Mouse (Mus musculus): ENCODE data around the gene Pwp1. TPM values are rescaled to one million over a fixed set of nuclear protein-coding genes. Genes with fewer than 3 reads are reported as not detected.
A peak's percentile ranks its signal among the peaks of the same experiment; 100 is the strongest.
"Not testable (repeated sequence)": the region's sequence is repeated elsewhere in the genome, so short reads cannot be mapped to it uniquely, and the experiment has no call there.

The Pwp1 gene
- 7.6 and 8.7 TPM in 2 replicates for polyA plus RNA-seq (2012; rRNA removed)

DNA sequence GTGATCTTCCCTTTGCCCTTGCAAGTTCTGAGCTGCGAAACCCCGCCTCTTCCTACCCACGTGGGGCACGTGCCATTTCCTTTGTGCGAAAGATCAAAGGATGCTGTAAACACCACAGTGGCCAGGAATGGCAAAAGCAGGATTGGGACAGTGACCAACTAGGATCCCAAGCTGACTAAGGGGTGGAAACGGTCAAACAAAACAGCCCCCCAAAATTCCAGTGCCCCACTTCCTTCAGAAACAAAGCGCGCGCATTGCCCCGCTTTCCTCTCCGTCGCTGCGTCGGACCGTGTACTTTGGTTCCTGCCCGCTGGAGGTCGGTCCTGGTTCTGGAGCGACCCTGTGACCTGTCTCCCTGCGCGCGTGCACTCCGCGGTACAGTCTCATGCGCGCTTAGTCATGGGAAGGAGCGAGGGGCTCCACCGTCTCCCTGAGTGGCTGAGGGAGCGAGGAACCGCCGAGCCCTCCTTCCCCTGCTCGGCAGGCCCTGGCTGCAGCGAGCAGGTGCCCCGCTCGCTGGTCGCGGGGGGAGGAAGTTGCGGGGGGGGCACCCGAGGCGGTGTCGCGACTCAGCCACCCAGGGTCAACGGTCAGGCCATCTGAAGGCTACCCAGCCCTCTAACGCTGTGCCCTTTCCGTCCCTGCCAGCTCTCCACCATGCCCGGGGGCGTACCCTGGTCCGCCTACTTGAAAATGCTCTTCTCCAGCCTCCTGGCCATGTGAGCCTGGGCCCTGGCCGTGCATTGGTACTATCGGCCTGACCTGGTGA lies at the start of gene Pwp1:
Pwp1 (plus strand) TSS at position 410 of the 769 bp plus-strand sequence.
- H3K27ac ChIP-seq (ENCODE audit: insufficient read depth, low read depth, low read length) = not testable (repeated sequence)
- DNase-seq = peak; percentile 48

DNA sequence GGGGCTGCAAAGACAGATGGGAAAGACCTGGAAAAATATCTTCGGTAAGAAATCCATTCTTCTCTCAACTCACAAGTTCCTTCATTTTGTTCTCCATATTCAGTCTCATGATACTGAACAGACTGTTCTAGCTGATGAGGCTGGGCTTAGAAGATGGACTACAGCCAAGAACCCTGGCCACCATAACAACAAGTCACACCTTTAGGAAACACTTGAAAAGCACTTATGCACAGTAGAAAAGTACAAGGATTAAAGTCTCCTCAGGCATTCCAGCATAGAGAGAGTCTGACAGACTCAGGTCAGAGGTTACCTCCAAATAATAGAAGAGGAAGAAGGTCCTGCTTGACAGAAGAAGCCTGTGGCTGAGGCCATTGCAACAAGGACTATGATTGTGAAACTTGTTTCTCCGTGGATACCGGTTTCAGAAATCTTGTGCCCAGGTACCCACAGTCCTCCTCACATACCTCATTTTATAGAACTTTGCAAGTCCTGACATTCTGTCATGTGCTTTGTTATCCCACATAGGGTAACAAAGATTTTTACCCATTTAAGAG lies 7.1 kb upstream of the Pwp1 start:
- not testable (repeated sequence) for H3K4me1 ChIP-seq (ENCODE audit: control insufficient read depth, insufficient read depth, low read length)

More for the DNA sequence above, at the start of gene Pwp1:
- not testable (repeated sequence) for H3K4me1 ChIP-seq (ENCODE audit: control insufficient read depth, insufficient read depth, low read length); H3K36me3 ChIP-seq (ENCODE audit: control insufficient read depth, insufficient read depth, low read length); H3K27me3 ChIP-seq (replicated peaks; ENCODE audit: control insufficient read depth, insufficient read depth, low read length)
- peak within 1 kb of the TSS; percentile 58 for H3K4me3 ChIP-seq (ENCODE audit: insufficient read depth, low read depth, low read length)
- 3% methylated on average over 47 of the region's 49 CpGs for WGBS

DNA sequence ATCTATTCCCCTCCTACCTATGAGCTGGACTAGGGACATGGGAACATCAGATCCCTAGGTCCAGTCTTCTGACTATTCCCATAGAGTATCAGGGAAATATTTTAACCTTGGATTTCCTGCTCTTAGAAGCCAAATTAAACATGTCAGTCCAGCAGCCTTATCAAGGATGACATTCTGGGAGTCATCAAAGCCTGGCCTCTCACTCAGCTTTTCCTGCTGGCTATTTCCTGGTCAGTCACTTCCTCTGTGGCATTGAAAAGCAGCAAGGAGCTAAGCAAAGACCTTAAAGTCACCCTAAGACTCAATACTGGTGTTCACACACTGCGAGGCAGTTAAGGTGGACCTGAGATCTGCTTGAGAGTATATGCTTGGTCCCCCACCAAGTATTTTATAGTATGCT lies 5.5 kb upstream of the Pwp1 start:
- H3K36me3 ChIP-seq (ENCODE audit: control insufficient read depth, insufficient read depth, low read length); H3K4me1 ChIP-seq (ENCODE audit: control insufficient read depth, insufficient read depth, low read length); H3K27me3 ChIP-seq (replicated peaks; ENCODE audit: control insufficient read depth, insufficient read depth, low read length); DNase-seq; H3K4me3 ChIP-seq (ENCODE audit: insufficient read depth, low read depth, low read length); H3K27ac ChIP-seq (ENCODE audit: insufficient read depth, low read depth, low read length): not testable (repeated sequence)
- WGBS = 71% methylated on average over 1 of the region's 1 CpGs

More for the DNA sequence above, 7.1 kb upstream of the Pwp1 start:
- H3K36me3 ChIP-seq (ENCODE audit: control insufficient read depth, insufficient read depth, low read length); H3K27ac ChIP-seq (ENCODE audit: insufficient read depth, low read depth, low read length); H3K27me3 ChIP-seq (replicated peaks; ENCODE audit: control insufficient read depth, insufficient read depth, low read length); H3K4me3 ChIP-seq (ENCODE audit: insufficient read depth, low read depth, low read length); DNase-seq: not testable (repeated sequence)
- WGBS = 89% methylated on average over 1 of the region's 3 CpGs

DNA sequence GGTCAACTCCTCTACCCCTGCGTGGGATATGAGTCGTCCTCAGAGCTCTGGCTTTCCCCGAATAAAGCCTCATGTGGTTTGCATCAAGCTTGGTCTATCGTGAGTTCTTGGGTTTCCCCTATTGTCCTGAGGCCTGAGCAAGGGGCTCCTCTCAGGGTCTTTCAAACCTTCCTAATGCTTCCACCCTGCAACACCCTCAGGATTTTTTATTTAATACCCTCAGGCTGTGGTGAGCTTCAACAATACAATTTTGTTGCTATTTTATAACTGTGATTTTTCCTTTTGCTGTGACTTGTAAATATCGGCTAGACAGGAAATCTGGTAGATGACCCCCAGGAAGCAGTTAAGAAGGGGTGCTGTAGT lies 591 bp upstream of the Pwp1 start:
- H3K4me1 ChIP-seq (ENCODE audit: control insufficient read depth, insufficient read depth, low read length); H3K36me3 ChIP-seq (ENCODE audit: control insufficient read depth, insufficient read depth, low read length); H3K27me3 ChIP-seq (replicated peaks; ENCODE audit: control insufficient read depth, insufficient read depth, low read length); H3K27ac ChIP-seq (ENCODE audit: insufficient read depth, low read depth, low read length); DNase-seq: not testable (repeated sequence)
- 37% methylated on average over 5 of the region's 5 CpGs for WGBS
- H3K4me3 ChIP-seq (ENCODE audit: insufficient read depth, low read depth, low read length) = peak overlapping the region; percentile 58; the same call in 1 of the 2 replicates

DNA sequence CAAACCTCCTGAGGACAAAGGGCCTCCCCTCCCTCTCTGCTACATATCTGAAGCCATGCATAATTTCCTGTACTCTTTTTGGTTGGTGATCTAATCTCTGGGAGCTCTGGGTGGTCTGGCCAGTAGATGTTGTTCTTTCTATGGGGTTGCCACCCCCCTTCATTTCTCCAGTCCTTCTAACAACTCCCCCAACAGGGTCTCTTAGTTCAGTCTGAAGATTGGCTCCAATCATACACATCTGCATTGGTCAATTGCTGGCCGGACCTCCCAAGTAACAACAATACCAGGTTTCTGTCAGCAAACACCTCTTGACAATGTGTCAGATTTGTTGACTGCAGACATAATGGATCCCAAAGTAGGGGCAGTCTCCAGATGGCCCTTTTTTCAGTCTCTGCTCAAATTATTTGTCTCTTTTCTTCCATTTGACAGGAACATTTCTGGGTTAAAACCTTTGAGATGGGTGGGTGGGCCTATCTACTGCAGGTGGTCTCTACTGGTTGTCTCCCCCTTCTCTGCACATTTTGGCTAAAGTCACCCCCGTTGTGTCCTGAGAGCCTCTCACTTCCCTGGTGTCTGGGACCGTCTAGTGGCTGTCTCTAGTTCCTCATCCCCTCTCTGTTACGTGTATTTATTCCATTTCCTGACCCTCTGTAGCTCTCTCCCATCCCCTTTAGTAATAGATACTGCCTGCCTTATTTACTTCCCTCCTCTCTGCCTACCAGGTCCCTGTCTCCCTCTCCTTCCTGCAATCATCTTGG lies 17.0 kb downstream of the Pwp1 start:
- DNase-seq = no peak
- H3K27me3 ChIP-seq (replicated peaks; ENCODE audit: control insufficient read depth, insufficient read depth, low read length) = no peaks in the 10 kb centered on the region
- H3K4me3 ChIP-seq (ENCODE audit: insufficient read depth, low read depth, low read length) = no peak overlapping the region
- no peak overlapping the region for H3K27ac ChIP-seq (ENCODE audit: insufficient read depth, low read depth, low read length)
- H3K4me1 ChIP-seq (ENCODE audit: control insufficient read depth, insufficient read depth, low read length) = no peaks in the 10 kb centered on the region
- WGBS = 70% methylated on average over 4 of the region's 4 CpGs
- H3K36me3 ChIP-seq (ENCODE audit: control insufficient read depth, insufficient read depth, low read length) = no peaks in the 10 kb centered on the region
- TF ChIP-seq CTCF (conservative IDR thresholded peaks at IDR 0.05; ENCODE audit: insufficient read depth, insufficient read length, low read depth, low read length) (no peak), POLR2A (IDR thresholded peaks at IDR 0.05; ENCODE audit: low read depth, low read length) (no peak)

DNA sequence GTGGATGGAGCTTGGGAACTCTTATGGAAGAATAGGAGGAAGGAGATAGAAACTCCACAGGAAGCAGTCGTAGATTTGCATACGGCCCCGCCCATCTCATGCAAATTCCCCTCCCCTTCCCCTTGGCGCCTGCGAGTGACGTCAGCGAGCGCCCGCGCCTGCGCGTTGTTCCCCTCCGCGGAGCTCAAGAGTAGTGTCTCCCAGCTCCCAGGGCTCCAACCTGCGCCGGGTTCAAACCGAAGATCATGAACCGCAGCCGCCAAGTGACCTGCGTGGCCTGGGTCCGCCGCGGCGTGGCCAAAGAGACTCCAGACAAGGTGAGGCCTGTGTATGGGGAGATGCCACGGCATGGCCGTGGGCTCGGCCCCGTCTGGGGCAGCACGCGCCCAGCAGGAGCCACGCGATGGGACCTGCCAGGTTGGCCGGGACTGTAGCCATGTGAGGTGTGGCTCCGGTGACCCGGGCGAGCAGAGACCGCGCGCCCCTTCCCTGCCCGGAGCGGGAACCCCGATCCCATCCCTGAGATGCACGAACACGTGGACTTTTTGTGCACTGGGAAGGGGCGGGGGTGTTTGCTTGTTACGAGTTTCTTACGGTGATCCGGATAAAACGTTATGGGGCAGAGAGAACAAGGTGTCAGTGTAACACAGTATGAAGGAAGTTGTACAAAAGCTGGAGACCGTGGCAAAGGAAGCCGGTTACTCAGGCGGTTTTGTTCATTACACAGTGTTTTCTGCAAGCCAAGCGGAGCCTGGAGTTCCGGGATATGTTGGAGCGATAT lies 42.6 kb downstream of the Pwp1 start:
- peak; percentile 95 for DNase-seq
- H3K36me3 ChIP-seq (ENCODE audit: control insufficient read depth, insufficient read depth, low read length) = no peaks in the 10 kb centered on the region
- no peak for TF ChIP-seq POLR2A (IDR thresholded peaks at IDR 0.05; ENCODE audit: low read depth, low read length)
- no peak for TF ChIP-seq CTCF (conservative IDR thresholded peaks at IDR 0.05; ENCODE audit: insufficient read depth, insufficient read length, low read depth, low read length)
- no peaks in the 10 kb centered on the region for H3K4me1 ChIP-seq (ENCODE audit: control insufficient read depth, insufficient read depth, low read length)
- peak overlapping the region; percentile 99 for H3K4me3 ChIP-seq (ENCODE audit: insufficient read depth, low read depth, low read length)
- under 1% methylated on average over 55 of the region's 55 CpGs for WGBS
- no peaks in the 10 kb centered on the region for H3K27me3 ChIP-seq (replicated peaks; ENCODE audit: control insufficient read depth, insufficient read depth, low read length)
- peak overlapping the region; percentile 28; the same call in 1 of the 2 replicates for H3K27ac ChIP-seq (ENCODE audit: insufficient read depth, low read depth, low read length)

DNA sequence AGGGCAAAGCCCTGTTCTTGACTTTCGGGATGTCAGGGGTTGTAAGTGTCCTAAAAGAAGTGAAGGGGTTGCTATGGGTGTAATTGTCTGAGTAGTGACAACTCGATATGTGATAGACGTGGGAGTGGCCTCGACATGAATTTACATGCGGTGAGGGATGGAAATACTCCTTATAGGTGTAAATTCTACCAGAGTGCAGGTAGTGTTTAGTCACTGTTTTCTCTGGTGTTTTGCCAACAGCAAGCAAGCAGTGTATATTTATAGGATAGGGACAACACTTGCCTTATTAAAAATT lies 43.1 kb downstream of the Pwp1 start:
- H3K36me3 ChIP-seq (ENCODE audit: control insufficient read depth, insufficient read depth, low read length) = no peaks in the 10 kb centered on the region
- no peak for DNase-seq
- H3K4me3 ChIP-seq (ENCODE audit: insufficient read depth, low read depth, low read length) = peak overlapping the region; percentile 99
- H3K27ac ChIP-seq (ENCODE audit: insufficient read depth, low read depth, low read length) = no peak overlapping the region
- no peaks in the 10 kb centered on the region for H3K4me1 ChIP-seq (ENCODE audit: control insufficient read depth, insufficient read depth, low read length)
- no peak for TF ChIP-seq CTCF (conservative IDR thresholded peaks at IDR 0.05; ENCODE audit: insufficient read depth, insufficient read length, low read depth, low read length)
- TF ChIP-seq POLR2A (IDR thresholded peaks at IDR 0.05; ENCODE audit: low read depth, low read length) = no peak
- no peaks in the 10 kb centered on the region for H3K27me3 ChIP-seq (replicated peaks; ENCODE audit: control insufficient read depth, insufficient read depth, low read length)
- WGBS = 1% methylated on average over 5 of the region's 5 CpGs
